Mouse (Mus musculus) neutrophil, adult 5-6 weeks (primary cell): ENCODE measurements around the gene Clk2. TPM values are rescaled to one million over a fixed set of nuclear protein-coding genes. Genes with fewer than 3 reads are reported as not detected.
"Not testable (repeated sequence)": the region's sequence is repeated elsewhere in the genome, so short reads cannot be mapped to it uniquely, and the experiment has no call there.

Experiments
- ATAC-seq: fragments of 151-379, 151-347 bp; 2 replicates; pipeline ENCODE4 v1.8.0; 2017; ENCODE audit warnings: mild to moderate bottlenecking, moderate TSS enrichment; ENCODE audit not compliant: insufficient number of reproducible peaks, poor library complexity, low FRiP score, severe bottlenecking; ENCODE audit errors: extremely low read depth
- total RNA-seq: library from RNA; stranded (forward); fragments of 200-1000 nt; gene quantifications from 2 replicates; pipeline ENCODE4 v1.2.3, GENCODE M21; 2017

The Clk2 gene
- total RNA-seq, 1 experiment from 2014 or later: 159 TPM

- peak; percentile 72 for ATAC-seq
These were observed 49.4 kb downstream of the Clk2 start for GRCm38 (mm10) chr3:89213803-89214530.

- ATAC-seq: no peak
These were observed 50.3 kb downstream of the Clk2 start, which contains the start of gene Thbs3 for GRCm38 (mm10) chr3:89214681-89215411. Gene Thbs3 (plus strand): TSS chr3:89215180.

GRCm38 (mm10) chr3:89215853-89216252 lies 51.3 kb downstream of the Clk2 start:
- peak; percentile 69 for ATAC-seq

GRCm38 (mm10) chr3:89216407-89216806 lies 51.8 kb downstream of the Clk2 start:
- not testable (repeated sequence) for ATAC-seq

- no peak for ATAC-seq
These were observed 53.7 kb downstream of the Clk2 start for GRCm38 (mm10) chr3:89218271-89218670.

- ATAC-seq: no peak
These were observed 55.0 kb downstream of the Clk2 start for GRCm38 (mm10) chr3:89219546-89219945.

- ATAC-seq: no peak
These were observed 56.6 kb downstream of the Clk2 start for GRCm38 (mm10) chr3:89221167-89221566.

GRCm38 (mm10) chr3:89224796-89225195 lies 60.2 kb downstream of the Clk2 start:
- no peak for ATAC-seq

GRCm38 (mm10) chr3:89225321-89225815 lies 60.8 kb downstream of the Clk2 start:
- ATAC-seq: no peak

GRCm38 (mm10) chr3:89225918-89226317 lies 61.3 kb downstream of the Clk2 start:
- no peak for ATAC-seq

GRCm38 (mm10) chr3:89226361-89226760 lies 61.8 kb downstream of the Clk2 start:
- ATAC-seq: no peak

Other genes starting within 250 kb of the Clk2 start
- 100 and 110 TPM in 2 replicates for gene Ash1l, start 214.2 kb upstream of the Clk2 start, total RNA-seq
- gene Dap3, start 213.6 kb upstream of the Clk2 start, total RNA-seq: 43.1 and 54.6 TPM in 2 replicates
- 29.6 and 30.8 TPM in 2 replicates for gene Rusc1, start 71.5 kb upstream of the Clk2 start, total RNA-seq
- gene Gm43738, start 63.7 kb upstream of the Clk2 start, total RNA-seq: not detected in 2 replicates
- 20.7 and 26.5 TPM in 2 replicates for gene Fdps, start 62.8 kb upstream of the Clk2 start, total RNA-seq
- not detected in 2 replicates for gene Pklr, start 28.7 kb upstream of the Clk2 start, total RNA-seq
- 0.25 and 0.47 TPM in 2 replicates for gene Hcn3, start 4.6 kb upstream of the Clk2 start, total RNA-seq
- gene Scamp3, start 12.7 kb downstream of the Clk2 start, total RNA-seq: 58.2 and 64.2 TPM in 2 replicates
- 7.7 and 8.2 TPM in 2 replicates for gene Fam189b, start 18.3 kb downstream of the Clk2 start, total RNA-seq
- 73.5 and 76.0 TPM in 2 replicates for gene Gba, start 38.1 kb downstream of the Clk2 start, total RNA-seq
- 2.0 and 5.8 TPM in 2 replicates for gene Thbs3, start 50.4 kb downstream of the Clk2 start, total RNA-seq
- 65.6 and 83.4 TPM in 2 replicates for gene Mtx1, start 62.3 kb downstream of the Clk2 start, total RNA-seq
- 4.5 and 7.1 TPM in 2 replicates for gene Muc1, start 64.3 kb downstream of the Clk2 start, total RNA-seq
- 52.2 and 53.9 TPM in 2 replicates for gene Krtcap2, start 81.2 kb downstream of the Clk2 start, total RNA-seq
- 2.2 and 2.3 TPM in 2 replicates for gene Trim46, start 81.5 kb downstream of the Clk2 start, total RNA-seq
- gene Dpm3, start 94.6 kb downstream of the Clk2 start, total RNA-seq: 25.7 and 30.4 TPM in 2 replicates
- 99.3 and 112 TPM in 2 replicates for gene Slc50a1, start 105.8 kb downstream of the Clk2 start, total RNA-seq
- 1.3 TPM in 1 of 2 replicates, not detected in the other for gene Efna1, start 116.3 kb downstream of the Clk2 start, total RNA-seq
- gene Efna3, start 158.2 kb downstream of the Clk2 start, total RNA-seq: not detected in 2 replicates
- not detected in 2 replicates for gene Efna4, start 173.2 kb downstream of the Clk2 start, total RNA-seq
- 28.9 and 55.5 TPM in 2 replicates for gene Adam15, start 185.2 kb downstream of the Clk2 start, total RNA-seq
- gene Dcst2, start 197.2 kb downstream of the Clk2 start, total RNA-seq: not detected in 2 replicates
- gene Dcst1, start 200.5 kb downstream of the Clk2 start, total RNA-seq: not detected in 2 replicates
- gene Zbtb7b, start 230.0 kb downstream of the Clk2 start, total RNA-seq: 90.9 and 120 TPM in 2 replicates
- gene Lenep, start 238.0 kb downstream of the Clk2 start, total RNA-seq: 2.2 and 5.7 TPM in 2 replicates
- gene Flad1, start 247.1 kb downstream of the Clk2 start, total RNA-seq: 21.1 and 25.6 TPM in 2 replicates